Mouse (Mus musculus) cortical plate, adult 2 months (tissue): ENCODE measurements around the gene Alpk1.

Source experiments
- CTCF ChIP-seq: fragments of 200-500 bp; IDR thresholded peaks from 2 replicates; pipeline ENCODE4 v1.5.1; 2011; ENCODE audit warnings: mild to moderate bottlenecking, control low read depth, low read length; ENCODE audit not compliant: insufficient read depth; ENCODE audit errors: extremely low read depth
- POLR2A ChIP-seq: fragments of 200-500 bp; IDR thresholded peaks from 2 replicates; pipeline ENCODE4 v1.6.1; 2011; ENCODE audit warnings: mild to moderate bottlenecking, low read length, control low read depth; ENCODE audit not compliant: insufficient read depth; ENCODE audit errors: extremely low read depth

DNA sequence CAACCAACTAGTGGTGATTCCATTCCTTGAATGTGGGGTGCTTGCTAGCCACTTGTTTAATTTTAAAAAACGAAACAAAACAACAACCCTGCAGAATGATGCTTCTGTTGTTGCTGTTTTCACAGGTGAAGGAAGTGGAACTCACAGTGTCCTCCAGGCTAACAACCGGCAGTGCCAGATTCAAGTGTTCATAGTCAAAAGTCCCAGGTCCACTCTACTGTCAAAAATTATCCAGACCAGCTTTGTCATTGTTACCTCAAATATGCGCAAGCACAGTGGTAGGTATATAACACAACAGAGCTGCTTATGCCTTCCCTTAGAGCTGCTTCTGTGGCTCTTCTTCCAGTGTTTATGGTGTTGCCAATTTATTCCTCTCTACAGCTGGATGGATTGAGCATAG is 68.8 kb downstream of the Alpk1 start:
- TF ChIP-seq POLR2A (no peak), CTCF (no peak)
